Mouse (Mus musculus): Measurements from ENCODE around the gene Frmd6.

The Frmd6 gene

GRCm38 (mm10) chr12:70824729-70825650 lies at the start of gene Frmd6:
Frmd6 (plus strand) TSS chr12:70825514.
- peak; percentile 82 to 88 for DNase-seq (ENCODE audit: low spot score in 2 of 2)

GRCm38 (mm10) chr12:70775609-70776008 lies 49.7 kb upstream of the Frmd6 start:
- DNase-seq (ENCODE audit: low spot score in 2 of 2) = no peak

- DNase-seq (ENCODE audit: low spot score in 2 of 2) = peak in 1 of 2 experiments; percentile 32
These were observed 48.6 kb upstream of the Frmd6 start for GRCm38 (mm10) chr12:70776683-70777082.

GRCm38 (mm10) chr12:70777466-70777865 lies 47.8 kb upstream of the Frmd6 start:
- no peak for DNase-seq (ENCODE audit: low spot score in 2 of 2)

- no peak for DNase-seq (ENCODE audit: low spot score in 2 of 2)
These were observed 47.4 kb upstream of the Frmd6 start for GRCm38 (mm10) chr12:70777866-70778265.

- DNase-seq (ENCODE audit: low spot score in 2 of 2) = no peak
These were observed 47.0 kb upstream of the Frmd6 start for GRCm38 (mm10) chr12:70778271-70778670.

- DNase-seq (ENCODE audit: low spot score in 2 of 2) = no peak
These were observed 46.6 kb upstream of the Frmd6 start for GRCm38 (mm10) chr12:70778724-70779123.

- DNase-seq (ENCODE audit: low spot score in 2 of 2) = no peak
These were observed 42.3 kb upstream of the Frmd6 start for GRCm38 (mm10) chr12:70783049-70783448.

GRCm38 (mm10) chr12:70783475-70784239 lies 41.7 kb upstream of the Frmd6 start:
- DNase-seq (ENCODE audit: low spot score in 2 of 2) = no peak

GRCm38 (mm10) chr12:70784240-70784705 lies 41.0 kb upstream of the Frmd6 start:
- DNase-seq (ENCODE audit: low spot score in 2 of 2) = no peak

- DNase-seq (ENCODE audit: low spot score in 2 of 2) = no peak
These were observed 36.0 kb upstream of the Frmd6 start for GRCm38 (mm10) chr12:70789341-70789740.

GRCm38 (mm10) chr12:70793291-70793690 lies 32.0 kb upstream of the Frmd6 start:
- DNase-seq (ENCODE audit: low spot score in 2 of 2) = no peak

GRCm38 (mm10) chr12:70794543-70795388 lies 30.5 kb upstream of the Frmd6 start:
- DNase-seq (ENCODE audit: low spot score in 2 of 2) = no peak

- DNase-seq (ENCODE audit: low spot score in 2 of 2) = no peak
These were observed 30.0 kb upstream of the Frmd6 start for GRCm38 (mm10) chr12:70795389-70795711.

GRCm38 (mm10) chr12:70798496-70798895 lies 26.8 kb upstream of the Frmd6 start:
- DNase-seq (ENCODE audit: low spot score in 2 of 2) = no peak

GRCm38 (mm10) chr12:70799231-70800002 lies 25.9 kb upstream of the Frmd6 start:
- no peak for DNase-seq (ENCODE audit: low spot score in 2 of 2)

GRCm38 (mm10) chr12:70800086-70800485 lies 25.2 kb upstream of the Frmd6 start:
- DNase-seq (ENCODE audit: low spot score in 2 of 2) = no peak

GRCm38 (mm10) chr12:70801361-70801760 lies 24.0 kb upstream of the Frmd6 start:
- no peak for DNase-seq (ENCODE audit: low spot score in 2 of 2)

GRCm38 (mm10) chr12:70803494-70803893 lies 21.8 kb upstream of the Frmd6 start:
- no peak for DNase-seq (ENCODE audit: low spot score in 2 of 2)

GRCm38 (mm10) chr12:70804989-70805388 lies 20.3 kb upstream of the Frmd6 start:
- DNase-seq (ENCODE audit: low spot score in 2 of 2) = no peak

GRCm38 (mm10) chr12:70807543-70807942 lies 17.8 kb upstream of the Frmd6 start:
- DNase-seq (ENCODE audit: low spot score in 2 of 2) = no peak

Data from frontal cortex, postnatal 10 days (tissue).